Mouse (Mus musculus) frontal cortex, postnatal 14 days (tissue): Measurements from ENCODE around the gene Pitx2.

Experiments
- DNase-seq, 2 experiments: peaks; one replicate each; pipeline ENCODE4 v3.0.0; 2022; ENCODE audit warnings: low spot score in 2 of 2

The Pitx2 gene

GRCm38 (mm10) chr3:129217862-129218370, 18.2 kb downstream of the Pitx2 start:
- DNase-seq: no peak

DNA sequence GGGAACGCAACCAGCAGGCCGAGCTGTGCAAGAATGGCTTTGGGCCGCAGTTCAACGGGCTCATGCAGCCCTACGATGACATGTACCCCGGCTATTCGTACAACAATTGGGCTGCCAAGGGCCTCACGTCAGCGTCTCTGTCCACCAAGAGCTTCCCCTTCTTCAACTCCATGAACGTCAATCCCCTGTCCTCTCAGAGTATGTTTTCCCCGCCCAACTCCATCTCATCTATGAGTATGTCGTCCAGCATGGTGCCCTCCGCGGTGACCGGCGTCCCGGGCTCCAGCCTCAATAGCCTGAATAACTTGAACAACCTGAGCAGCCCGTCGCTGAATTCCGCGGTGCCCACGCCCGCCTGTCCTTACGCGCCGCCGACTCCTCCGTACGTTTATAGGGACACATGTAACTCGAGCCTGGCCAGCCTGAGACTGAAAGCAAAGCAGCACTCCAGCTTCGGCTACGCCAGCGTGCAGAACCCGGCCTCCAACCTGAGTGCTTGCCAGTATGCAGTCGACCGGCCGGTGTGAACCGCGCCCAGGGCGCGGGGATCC, 18.8 kb downstream of the Pitx2 start:
- no peak for DNase-seq

GRCm38 (mm10) chr3:129220086-129220670, 20.5 kb downstream of the Pitx2 start:
- no peak for DNase-seq

DNA sequence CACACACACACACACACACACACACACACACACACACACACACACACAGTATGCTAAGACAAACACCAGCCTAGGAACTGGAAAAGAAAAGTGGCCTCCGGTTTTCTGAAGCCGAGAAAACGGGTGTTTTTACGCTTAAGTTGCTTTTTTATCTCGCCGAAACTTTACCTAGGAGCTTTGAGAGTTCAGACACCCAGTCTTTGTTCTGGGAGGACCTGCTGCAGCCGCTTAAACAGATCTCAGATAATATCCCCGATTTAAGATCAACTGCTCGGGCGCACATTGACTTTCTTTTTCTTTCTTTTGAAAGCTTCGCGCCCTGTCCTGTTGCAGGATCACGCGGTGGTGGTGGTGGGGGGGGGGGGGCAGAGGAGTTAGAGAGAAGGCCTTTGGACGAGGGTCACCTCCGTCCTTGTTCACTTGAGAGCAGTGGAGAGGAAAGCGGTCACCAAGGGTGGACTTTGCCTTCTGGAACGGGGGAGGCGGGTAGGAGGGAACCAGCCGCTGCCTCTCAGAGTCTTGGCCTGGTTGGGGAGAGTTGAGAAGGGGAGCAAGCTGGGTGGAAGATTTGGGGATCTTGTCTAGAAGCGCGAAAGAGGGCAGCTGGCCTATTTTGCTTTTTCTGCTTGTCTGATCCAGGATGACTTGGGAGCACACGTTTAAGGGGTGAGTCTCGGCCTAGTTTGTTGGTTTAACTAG, 21.2 kb downstream of the Pitx2 start:
- DNase-seq: no peak

GRCm38 (mm10) chr3:129221380-129222260, 21.9 kb downstream of the Pitx2 start:
- DNase-seq: no peak

GRCm38 (mm10) chr3:129222448-129223290, 23.0 kb downstream of the Pitx2 start:
- no peak for DNase-seq

- no peak for DNase-seq
Observed at GRCm38 (mm10) chr3:129223401-129223800, 23.7 kb downstream of the Pitx2 start.

DNA sequence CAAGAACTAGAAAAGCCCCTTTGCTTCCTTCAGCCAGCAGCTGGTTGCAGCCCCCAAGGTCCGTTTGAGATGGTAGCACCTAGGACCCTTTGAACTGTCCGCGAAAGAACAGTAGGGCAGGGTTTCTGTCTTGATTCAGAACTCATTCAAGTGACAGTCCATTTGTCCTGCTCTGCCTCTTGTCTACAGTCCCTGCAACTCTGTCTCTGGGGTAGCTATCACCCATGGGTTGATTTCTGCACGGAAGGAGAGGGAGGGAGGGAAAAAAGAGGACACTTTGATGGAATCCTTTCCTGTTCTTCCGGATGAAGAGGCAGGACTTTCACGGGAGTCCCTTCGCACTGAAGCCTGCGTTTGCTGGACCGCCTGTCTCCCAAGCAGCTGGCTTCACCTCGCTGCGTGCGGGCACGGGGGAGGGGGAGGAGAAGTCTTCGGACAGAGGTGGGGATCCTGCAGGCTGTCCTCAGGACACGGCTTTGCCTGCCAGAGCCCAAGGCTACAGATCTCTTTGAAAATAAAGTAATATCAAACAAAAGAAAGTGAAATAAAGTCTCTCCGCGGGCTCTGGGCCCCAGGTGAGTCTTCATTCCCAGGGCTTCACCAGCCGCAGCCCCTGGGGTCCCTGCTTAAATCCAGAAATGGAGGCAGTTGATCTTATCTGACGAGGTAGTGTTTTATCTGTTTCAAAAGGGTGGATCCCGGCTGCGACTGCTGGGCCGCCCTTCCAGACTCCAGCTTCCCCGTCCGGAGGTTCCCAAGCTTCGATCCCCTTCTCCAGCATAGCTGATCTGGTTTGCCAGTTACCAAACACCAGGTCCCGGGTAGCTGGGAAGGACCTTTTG, 24.5 kb downstream of the Pitx2 start:
- no peak for DNase-seq

DNA sequence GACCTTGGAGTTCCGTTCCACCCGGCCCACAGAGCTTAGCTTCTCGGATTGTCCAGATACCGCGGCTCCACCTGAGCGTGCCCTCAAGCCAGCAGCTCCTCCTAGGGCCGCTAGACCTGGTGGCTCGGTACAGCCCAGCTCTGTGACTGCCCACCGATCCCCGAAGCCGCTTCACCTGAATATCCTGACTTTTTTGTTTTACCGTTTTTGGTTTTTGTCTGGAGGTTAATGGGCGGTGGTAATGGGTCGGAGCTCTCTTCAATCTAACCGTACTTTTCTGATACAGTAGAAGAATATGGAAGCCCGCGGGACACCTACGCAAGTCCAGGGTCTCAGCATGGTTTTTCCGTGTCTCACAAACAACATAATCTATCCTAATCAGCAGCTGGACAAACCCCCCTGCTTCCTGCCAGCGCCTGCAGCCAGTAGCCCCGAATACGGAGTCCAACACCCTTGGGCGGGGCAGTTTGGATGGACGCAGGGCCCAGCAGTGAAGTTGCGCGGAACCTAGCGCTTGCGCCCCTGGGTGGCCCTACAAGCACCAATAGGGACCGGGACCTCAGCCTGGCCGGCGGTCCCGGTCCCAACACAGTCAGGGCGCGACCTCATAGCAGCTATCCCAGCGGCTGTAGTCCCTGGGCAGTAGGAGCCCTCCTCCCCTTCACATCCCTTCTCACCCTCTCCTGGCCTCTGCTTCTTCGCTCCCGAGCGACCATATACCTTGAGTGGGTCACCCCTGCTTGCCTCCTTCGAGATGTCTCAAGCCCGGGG, 25.3 kb downstream of the Pitx2 start:
- DNase-seq: no peak

GRCm38 (mm10) chr3:129225577-129226289, 26.1 kb downstream of the Pitx2 start:
- no peak for DNase-seq

- no peak for DNase-seq
Observed at GRCm38 (mm10) chr3:129226681-129227080, 27.0 kb downstream of the Pitx2 start.

DNA sequence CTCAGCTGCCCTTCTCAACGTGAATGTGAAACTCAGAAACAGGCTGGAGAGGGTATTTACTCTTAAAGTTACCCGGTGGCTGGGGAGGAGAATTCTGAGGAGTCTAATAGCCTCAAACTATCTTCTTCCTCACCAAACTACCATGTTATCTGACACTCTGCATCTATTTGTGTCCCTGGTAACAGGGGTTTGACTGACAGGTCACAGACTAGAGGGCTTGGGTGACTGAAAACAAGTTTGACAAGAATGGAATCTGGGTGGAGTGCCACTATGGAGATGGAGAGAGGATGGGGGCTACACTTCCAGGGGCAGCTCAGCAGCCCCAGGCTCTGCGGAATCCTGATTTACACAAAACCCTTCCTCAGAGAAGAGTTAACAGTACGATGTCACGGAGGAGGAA, 27.7 kb downstream of the Pitx2 start:
- DNase-seq: no peak

DNA sequence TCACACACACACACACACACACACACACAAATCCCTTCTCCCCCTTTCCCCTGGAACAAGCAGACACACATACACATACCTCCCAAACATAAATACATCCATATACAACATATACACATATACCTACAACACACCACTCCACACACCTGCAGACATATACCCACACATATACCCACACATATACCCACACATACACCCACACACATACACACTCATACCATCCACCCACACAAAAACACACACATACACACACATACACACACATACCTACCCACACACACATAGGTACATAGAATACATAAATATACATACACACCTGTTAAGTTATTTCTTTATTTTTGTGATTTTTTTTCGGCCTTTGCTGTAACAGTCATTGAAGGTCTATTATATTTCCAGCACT, 38.3 kb downstream of the Pitx2 start:
- no peak for DNase-seq

- DNase-seq: no peak
Observed at GRCm38 (mm10) chr3:129238664-129239258, 39.1 kb downstream of the Pitx2 start.

GRCm38 (mm10) chr3:129250997-129251396, 51.3 kb downstream of the Pitx2 start:
- no peak for DNase-seq

DNA sequence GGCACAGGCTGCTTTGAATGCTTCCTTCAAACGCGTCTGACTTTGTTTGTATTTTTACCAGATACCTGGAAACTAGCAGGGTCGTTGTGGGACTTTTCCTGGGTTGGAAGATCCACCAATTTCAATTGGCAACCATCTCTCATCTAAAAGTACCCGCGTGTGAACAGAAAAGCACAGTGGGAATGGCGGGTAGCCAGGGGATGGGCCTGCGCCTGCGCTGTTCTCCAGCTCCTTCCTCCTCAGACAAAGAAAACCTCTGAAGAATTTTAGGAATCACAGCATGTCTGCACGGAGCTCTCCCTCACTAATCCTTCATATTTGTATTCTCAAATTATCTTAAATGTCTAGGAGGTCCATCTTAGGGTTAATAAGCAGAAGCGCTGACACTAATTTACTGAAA, 54.6 kb downstream of the Pitx2 start:
- DNase-seq: no peak

GRCm38 (mm10) chr3:129256283-129256682, 56.6 kb downstream of the Pitx2 start:
- DNase-seq: no peak

GRCm38 (mm10) chr3:129256766-129257165, 57.1 kb downstream of the Pitx2 start:
- no peak for DNase-seq

- DNase-seq: no peak
Observed at GRCm38 (mm10) chr3:129258497-129258896, 58.8 kb downstream of the Pitx2 start.
